Mouse (Mus musculus): Measurements from ENCODE around the gene Polr2a.

Gene Polr2a

DNA sequence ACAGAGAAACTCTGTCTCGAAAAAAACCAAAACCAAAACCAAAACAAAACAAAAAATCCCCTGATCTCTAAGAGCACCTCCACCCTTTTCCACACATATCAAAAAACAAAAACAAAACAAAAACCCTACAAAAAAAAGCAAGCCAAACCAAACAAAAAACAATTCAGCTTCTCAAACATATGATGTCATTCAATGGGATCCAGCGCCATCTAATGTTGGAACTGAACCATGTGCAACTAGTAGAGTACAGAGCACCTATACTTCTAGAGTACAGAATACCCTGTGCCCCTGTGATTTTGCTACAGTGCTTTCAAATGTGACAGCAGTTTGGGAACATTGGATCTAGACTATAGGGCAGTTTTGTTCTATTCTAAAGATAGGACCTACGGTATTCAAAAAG lies 3.7 kb downstream of the Polr2a start:
- peak; percentile 84 for DNase-seq (ENCODE audit: low read depth, low spot score)

GRCm38 (mm10) chr11:69754233-69754632 lies 4.2 kb downstream of the Polr2a start:
- DNase-seq (ENCODE audit: low read depth, low spot score), result no peak

DNA sequence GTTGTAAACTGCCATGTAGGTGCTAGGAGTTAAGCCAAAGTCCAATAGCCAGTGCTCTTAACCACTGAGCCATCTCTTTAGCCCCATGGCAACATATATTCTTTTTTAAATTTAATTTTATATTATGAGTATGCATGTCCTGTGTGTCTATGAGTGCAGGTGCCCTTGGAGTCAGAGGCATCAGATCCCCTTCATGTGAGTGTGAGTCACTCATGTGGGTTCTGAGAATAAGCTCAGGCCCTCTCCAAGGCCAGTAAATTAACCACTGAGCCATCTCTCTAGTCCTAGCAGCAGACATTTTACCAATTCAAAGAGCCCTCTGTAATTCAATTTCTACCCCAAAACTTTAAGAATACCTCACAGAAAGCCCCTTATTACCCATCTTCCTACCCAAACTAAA lies 5.8 kb downstream of the Polr2a start:
- no peak for DNase-seq (ENCODE audit: low read depth, low spot score)

DNA sequence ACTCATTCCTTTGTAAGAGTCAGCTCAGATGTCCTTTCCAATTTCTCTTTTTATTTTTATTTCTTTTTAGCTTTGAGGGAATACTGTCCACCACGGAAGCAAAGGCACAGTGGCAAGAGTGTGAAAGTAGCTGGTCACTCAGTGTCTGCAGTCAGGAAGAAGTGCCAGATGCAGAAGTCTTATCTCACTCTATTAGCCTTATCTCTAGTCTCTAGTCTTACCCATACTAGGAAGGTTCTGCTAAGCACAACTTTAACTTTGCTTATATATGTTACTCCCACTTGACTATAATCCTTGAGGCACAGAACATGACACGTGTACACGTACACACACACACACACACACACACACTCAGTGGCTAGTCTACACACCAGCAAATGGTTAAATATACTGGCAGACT lies 6.8 kb downstream of the Polr2a start:
- DNase-seq (ENCODE audit: low read depth, low spot score), result no peak

DNA sequence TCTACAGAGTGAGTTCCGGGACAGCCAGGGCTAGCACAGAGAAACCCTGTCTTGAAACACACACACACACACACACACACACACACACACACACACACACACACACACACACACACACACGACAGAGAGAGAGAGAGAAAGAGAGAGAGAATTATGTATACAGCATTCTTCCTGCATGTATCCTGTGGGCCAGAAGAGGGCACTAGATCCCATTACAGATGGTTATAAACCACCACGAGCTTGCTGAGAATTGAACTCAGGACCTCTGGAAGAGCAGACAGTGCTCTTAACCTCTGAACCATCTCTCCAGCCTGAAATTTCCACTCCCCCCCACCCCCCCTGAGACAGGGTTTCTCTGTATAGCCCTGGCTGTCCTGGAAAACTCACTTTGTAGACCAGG lies 27.0 kb downstream of the Polr2a start:
- DNase-seq (ENCODE audit: low read depth, low spot score), result peak; percentile 28

DNA sequence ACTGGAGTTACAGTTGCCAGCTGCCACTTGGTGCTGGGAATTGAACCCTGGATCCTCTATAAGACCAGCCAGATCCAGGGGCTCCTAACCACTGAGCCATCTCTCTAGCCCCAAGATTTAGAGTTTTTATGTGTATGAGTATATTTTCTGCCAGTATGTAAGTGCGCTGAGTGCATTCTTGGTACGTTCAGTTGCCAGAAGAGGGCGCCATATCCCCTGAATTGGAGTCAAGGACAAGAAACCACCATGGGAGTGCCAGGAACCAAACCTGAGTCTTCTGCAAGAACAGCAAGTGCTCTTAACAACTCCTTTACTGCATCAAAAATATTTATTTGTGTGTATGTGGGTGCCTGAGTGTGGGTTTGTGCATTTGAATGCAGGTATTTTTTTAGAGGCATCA lies 29.4 kb downstream of the Polr2a start:
- peak; percentile 76 for DNase-seq (ENCODE audit: low read depth, low spot score)

DNA sequence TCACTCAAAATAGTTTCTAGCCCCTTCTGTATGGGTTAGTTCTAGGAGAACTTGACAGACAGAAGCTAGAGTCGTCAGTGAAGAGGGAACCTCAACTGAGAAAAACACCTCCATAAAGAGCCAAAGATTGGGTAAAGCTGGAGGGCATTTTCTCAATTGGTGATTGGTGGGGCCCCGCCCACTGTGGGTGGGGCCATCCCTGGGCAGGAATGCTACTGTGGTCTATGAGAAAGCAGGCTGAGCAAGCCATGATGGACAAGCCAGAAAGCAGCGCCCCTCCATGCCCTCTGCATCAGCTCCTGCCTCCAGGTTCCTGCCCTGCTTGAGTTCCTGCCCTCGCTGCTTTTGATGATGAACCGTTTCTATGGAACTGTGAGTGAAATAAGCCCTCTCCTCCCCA lies 32.5 kb downstream of the Polr2a start:
- DNase-seq (ENCODE audit: low read depth, low spot score), result no peak

DNA sequence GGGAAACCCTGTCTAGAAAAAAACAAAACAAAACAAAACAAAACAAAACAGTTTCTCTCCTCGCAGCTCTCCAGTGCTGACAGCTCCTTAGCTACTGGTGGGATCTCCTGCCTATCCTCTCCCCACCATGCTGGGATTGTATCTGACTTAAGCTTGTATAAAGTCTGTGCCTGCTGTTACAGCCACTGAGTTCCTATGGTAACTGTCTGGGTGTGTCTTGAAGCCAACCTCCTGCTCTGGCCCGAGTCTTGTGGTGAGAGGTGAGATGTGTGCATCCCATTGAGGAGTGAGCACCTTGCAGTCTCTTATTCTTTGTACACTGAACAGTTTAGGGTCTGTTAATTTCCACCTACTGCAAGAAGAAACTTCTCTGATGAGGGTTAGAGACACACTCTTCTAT lies 35.4 kb downstream of the Polr2a start:
- no peak for DNase-seq (ENCODE audit: low read depth, low spot score)

DNA sequence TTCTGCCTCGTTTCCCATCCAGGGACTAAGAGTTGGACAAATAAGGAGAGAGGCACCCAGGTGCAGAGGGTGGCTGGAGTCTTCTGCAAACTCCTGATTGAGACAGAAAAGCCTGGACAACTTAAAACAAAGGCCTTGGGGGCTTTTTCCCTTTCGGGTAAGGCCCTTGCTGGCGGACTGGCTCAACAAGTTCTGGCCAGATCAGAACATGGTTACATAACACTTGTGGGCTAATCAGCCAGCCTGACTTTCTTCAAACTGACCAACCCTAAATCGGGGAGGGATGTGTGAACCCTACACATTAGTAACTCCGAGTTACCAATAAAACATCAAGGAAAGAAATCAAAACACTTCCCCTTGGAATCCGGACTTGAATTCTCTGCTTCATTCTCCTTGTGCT lies 37.6 kb downstream of the Polr2a start:
- DNase-seq (ENCODE audit: low read depth, low spot score), result no peak

GRCm38 (mm10) chr11:69719423-69719822 lies 39.0 kb downstream of the Polr2a start:
- DNase-seq (ENCODE audit: low read depth, low spot score), result no peak

DNA sequence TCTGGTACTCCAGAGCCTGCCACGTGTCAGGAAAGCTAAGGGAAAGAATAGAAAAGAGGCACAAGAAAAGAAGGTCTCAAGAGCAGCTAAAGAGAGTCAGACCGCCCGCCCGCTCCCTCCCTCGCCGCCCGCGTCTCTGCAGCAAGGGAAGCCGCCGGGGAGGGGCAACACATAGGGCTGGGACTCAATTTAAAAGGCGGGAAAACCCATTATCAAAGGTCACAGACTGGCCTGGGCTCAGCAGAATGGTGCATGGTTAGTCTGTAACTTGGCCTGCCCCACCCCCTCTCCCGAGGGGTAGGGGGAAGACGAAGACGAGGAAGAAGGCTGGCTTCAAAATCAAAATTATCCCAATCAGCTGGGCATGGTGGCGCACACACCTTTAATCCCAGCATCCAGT lies 39.8 kb downstream of the Polr2a start:
- DNase-seq (ENCODE audit: low read depth, low spot score), result no peak

- DNase-seq (ENCODE audit: low read depth, low spot score), result no peak
Observed at GRCm38 (mm10) chr11:69716953-69717352, 41.5 kb downstream of the Polr2a start.

DNA sequence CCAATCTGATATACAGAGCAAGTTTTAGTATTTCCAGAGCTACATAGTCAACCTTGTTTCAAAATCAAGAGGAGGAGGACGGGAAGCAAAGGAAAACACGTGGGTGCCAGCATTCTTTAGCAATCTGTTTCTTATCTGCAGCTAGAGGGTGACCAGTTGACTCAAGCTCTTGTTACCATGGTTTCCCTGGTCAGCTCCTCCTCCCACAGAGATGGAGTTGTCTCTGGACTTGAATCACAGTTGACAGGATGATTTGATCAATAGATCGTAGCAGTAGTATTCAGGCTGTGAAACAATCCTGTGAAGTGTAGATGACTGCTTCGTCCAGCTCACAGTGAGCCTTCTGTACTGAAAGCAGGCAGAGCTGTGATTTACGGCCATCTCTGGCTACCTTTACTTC lies 42.5 kb downstream of the Polr2a start:
- DNase-seq (ENCODE audit: low read depth, low spot score), result no peak

GRCm38 (mm10) chr11:69715482-69715881 lies 43.0 kb downstream of the Polr2a start:
- no peak for DNase-seq (ENCODE audit: low read depth, low spot score)

DNA sequence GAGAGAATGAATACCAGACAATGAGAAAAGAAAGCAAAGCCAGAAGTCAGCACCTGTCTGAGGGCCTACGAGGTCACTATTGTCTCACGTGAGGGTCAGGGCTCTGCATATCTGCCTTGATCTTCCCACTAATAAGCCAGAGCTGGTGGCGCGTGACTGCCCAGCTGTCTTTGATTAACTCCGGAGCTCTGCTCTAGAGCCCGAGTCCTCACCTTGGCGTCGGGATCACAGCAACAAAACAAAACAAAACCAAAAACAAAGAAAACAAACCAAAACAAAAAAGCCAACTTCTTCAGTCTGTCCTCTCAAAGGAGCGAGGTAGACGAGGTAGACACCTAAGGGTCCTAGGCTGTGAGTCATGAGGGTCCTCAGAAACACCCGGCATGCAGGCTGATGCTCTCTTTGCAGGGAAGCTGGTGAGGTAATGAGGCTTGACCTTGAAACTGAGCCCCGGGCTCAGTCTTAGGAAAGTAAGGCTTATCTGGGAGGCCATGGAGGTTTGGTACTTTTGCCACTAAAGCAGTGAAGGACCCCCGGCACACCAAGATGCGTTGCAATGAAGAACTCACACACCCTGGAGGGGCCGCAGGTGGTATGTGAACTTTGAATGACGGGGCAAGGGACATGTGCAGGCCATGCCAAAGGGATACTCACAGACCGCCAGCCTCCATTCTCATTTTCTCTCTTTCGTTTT lies 43.7 kb downstream of the Polr2a start:
- no peak for DNase-seq (ENCODE audit: low read depth, low spot score)

- no peak for DNase-seq (ENCODE audit: low read depth, low spot score)
Observed at GRCm38 (mm10) chr11:69712954-69713672, 45.3 kb downstream of the Polr2a start.

GRCm38 (mm10) chr11:69711082-69711481 lies 47.4 kb downstream of the Polr2a start:
- DNase-seq (ENCODE audit: low read depth, low spot score), result no peak

GRCm38 (mm10) chr11:69710470-69710869 lies 48.0 kb downstream of the Polr2a start:
- no peak for DNase-seq (ENCODE audit: low read depth, low spot score)

- DNase-seq (ENCODE audit: low read depth, low spot score), result no peak
Observed at GRCm38 (mm10) chr11:69709554-69710446, 48.6 kb downstream of the Polr2a start.

- DNase-seq (ENCODE audit: low read depth, low spot score), result no peak
Observed at GRCm38 (mm10) chr11:69708614-69709265, 49.7 kb downstream of the Polr2a start.

DNA sequence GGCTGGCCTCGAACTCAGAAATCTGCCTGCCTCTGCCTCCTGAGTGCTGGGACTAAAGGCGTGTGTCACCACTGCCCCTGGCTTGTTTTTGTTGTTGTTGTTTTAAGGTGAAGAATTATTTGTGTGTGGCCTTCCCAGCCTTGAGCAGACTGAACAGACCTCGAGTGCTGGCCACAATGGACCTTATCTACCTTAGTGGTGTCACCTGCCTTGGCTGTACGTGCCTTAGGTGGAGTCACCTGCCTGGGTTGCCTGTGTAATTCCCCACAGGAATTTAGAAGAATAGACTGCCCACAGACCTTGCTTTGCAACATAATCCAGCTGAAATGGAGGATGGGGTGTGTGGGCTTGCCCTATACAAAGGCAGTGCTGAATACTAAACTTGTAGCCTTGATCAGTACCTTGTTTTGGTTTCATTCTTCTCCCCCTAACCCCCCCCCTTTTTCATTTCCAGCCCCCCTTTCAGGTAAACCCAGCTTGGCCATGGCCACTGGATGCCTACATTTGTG lies 50.5 kb downstream of the Polr2a start:
- no peak for DNase-seq (ENCODE audit: low read depth, low spot score)

GRCm38 (mm10) chr11:69707480-69707847 lies 51.0 kb downstream of the Polr2a start:
- DNase-seq (ENCODE audit: low read depth, low spot score), result no peak

All from CD4-positive helper T cell, adult 2 months (primary cell).